Mouse (Mus musculus): ENCODE results near the gene Fam185a. TPM values are rescaled to one million over a fixed set of nuclear protein-coding genes. Genes with fewer than 3 reads are reported as not detected.

Gene Fam185a
- polyA plus RNA-seq (2014; fragmentation: Illumina TruSeq; extraction: RNeasy Lipid Tissue Mini Kit (QIAGEN cat#74804); ENCODE audit: low read depth, low replicate concordance), result 15.6 TPM

DNA sequence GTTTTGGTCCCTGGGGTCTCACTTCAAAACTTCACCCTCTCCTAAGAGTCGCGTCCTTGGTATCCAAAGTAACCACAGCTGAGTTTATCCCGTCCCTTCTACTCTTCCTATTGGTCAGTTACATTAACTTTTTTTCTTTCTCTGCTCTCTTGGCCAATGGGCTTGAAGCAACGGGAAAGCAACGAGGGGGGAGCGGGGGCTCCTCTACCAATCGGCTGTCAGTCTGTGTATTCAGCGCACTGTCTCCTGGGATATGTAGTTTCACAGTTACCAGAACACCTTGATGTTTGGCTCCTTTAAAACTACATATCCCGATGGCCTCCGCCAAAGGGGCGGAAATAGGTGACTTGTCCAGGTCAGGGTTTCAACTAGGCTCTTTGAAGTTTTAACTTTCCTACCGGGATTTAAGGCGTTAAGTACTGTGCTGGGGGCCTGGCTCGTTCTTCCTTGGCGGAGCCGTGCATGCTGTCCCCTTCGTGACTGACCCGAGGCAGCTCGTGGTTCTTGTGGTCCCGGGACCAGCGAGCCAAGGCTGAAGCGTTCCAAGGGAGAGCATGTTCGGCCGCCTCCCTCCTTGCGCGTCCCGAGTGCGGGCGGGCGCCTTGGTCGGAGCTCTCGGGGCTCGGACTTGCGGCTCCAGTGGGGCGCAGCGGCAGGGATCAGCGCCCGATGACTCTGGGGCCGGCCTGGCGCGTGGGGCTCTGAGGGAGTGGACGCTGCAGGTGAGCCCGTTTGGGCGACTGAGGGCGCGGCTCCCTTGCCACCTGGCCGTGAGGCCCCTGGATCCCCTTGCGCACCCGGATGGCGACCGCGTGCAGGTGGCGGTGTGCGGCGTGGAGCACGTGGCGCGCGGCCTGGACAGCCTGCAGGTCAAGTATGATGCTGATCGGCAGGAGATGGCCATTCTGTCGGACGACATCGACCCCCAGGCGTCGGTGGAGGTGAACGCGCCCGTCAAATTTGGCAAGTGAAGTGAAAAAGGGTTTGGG lies at the start of gene Fam185a, which contains the start of gene Ccdc146:
TSS of gene Fam185a (plus strand) at position 345 of the 989 bp plus-strand sequence.
TSS of gene Ccdc146 (minus strand) at position 64 of the 989 bp plus-strand sequence.

Other genes starting within 250 kb of the Fam185a start
- 10.8 TPM for gene Gsap, start 238.7 kb upstream of the Fam185a start, polyA plus RNA-seq (2014; fragmentation: Illumina TruSeq; extraction: RNeasy Lipid Tissue Mini Kit (QIAGEN cat#74804); ENCODE audit: low read depth, low replicate concordance)
- gene Fgl2, start 52.3 kb upstream of the Fam185a start, polyA plus RNA-seq (2014; fragmentation: Illumina TruSeq; extraction: RNeasy Lipid Tissue Mini Kit (QIAGEN cat#74804); ENCODE audit: low read depth, low replicate concordance), result 8.9 TPM
- not detected for gene Ccdc146, start 281 bp upstream of the Fam185a start, polyA plus RNA-seq (2014; fragmentation: Illumina TruSeq; extraction: RNeasy Lipid Tissue Mini Kit (QIAGEN cat#74804); ENCODE audit: low read depth, low replicate concordance)
- 0.93 TPM for gene Lrrc17, start 118.6 kb downstream of the Fam185a start, polyA plus RNA-seq (2014; fragmentation: Illumina TruSeq; extraction: RNeasy Lipid Tissue Mini Kit (QIAGEN cat#74804); ENCODE audit: low read depth, low replicate concordance)
- gene Fbxl13, start 220.7 kb downstream of the Fam185a start, polyA plus RNA-seq (2014; fragmentation: Illumina TruSeq; extraction: RNeasy Lipid Tissue Mini Kit (QIAGEN cat#74804); ENCODE audit: low read depth, low replicate concordance), result not detected
- gene Armc10, start 220.9 kb downstream of the Fam185a start, polyA plus RNA-seq (2014; fragmentation: Illumina TruSeq; extraction: RNeasy Lipid Tissue Mini Kit (QIAGEN cat#74804); ENCODE audit: low read depth, low replicate concordance), result 45.9 TPM